Mouse (Mus musculus) liver, adult 2 months (tissue): Measurements from ENCODE around the gene Lzts2. TPM values are rescaled to one million over a fixed set of nuclear protein-coding genes. Genes with fewer than 3 reads are reported as not detected.

Experiments used
- DNase-seq: peaks from one replicate; pipeline ENCODE4 v3.0.0-alpha.2; 2011; ENCODE audit warnings: low read depth, low spot score; ENCODE audit errors: extremely low read depth
- H3K27ac ChIP-seq: fragments of 200-500 bp; replicated peaks from 2 replicates; pipeline ENCODE4 v1.5.1; 2012; ENCODE audit warnings: low read depth, mild to moderate bottlenecking, control low read depth, inconsistent platforms, low read length; ENCODE audit not compliant: insufficient read depth
- H3K27me3 ChIP-seq: fragments of 200-500 bp; 2 replicates; pipeline ENCODE4 v1.6.1; 2012; ENCODE audit warnings: mild to moderate bottlenecking, moderate library complexity, low read length, inconsistent platforms; ENCODE audit not compliant: control insufficient read depth, insufficient read depth
- H3K36me3 ChIP-seq: fragments of 200-500 bp; 2 replicates; pipeline ENCODE4 v1.6.1; 2012; ENCODE audit warnings: low read length, inconsistent platforms; ENCODE audit not compliant: control insufficient read depth, insufficient read depth
- H3K4me1 ChIP-seq: fragments of 200-500 bp; 2 replicates; pipeline ENCODE4 v1.6.1; 2011; ENCODE audit warnings: low read length; ENCODE audit not compliant: control insufficient read depth, insufficient read depth
- H3K4me3 ChIP-seq: fragments of 200-500 bp; 2 replicates; pipeline ENCODE4 v1.5.1; 2011; ENCODE audit warnings: low read depth, mild to moderate bottlenecking, control low read depth, low read length, moderate library complexity; ENCODE audit not compliant: insufficient read depth
- H3K79me2 ChIP-seq: fragments of 200-500 bp; 2 replicates; pipeline ENCODE4 v1.6.1; 2012; ENCODE audit warnings: inconsistent platforms, mild to moderate bottlenecking, low read length, moderate library complexity; ENCODE audit not compliant: control insufficient read depth, insufficient read depth
- H3K9ac ChIP-seq: fragments of 200-500 bp; 2 replicates; pipeline ENCODE4 v1.6.1; 2012; ENCODE audit warnings: low read depth, mild to moderate bottlenecking, control low read depth, inconsistent platforms, low read length
- CTCF ChIP-seq: fragments of 200-500 bp; IDR thresholded peaks from 2 replicates; pipeline ENCODE4 v1.5.1; 2011; ENCODE audit warnings: low read depth, low read length, control low read depth
- POLR2A ChIP-seq: fragments of 200-500 bp; IDR thresholded peaks from 2 replicates; pipeline ENCODE4 v1.6.1; 2011; ENCODE audit warnings: low read length, control low read depth; ENCODE audit not compliant: insufficient read depth; ENCODE audit errors: extremely low read depth
- WGBS: fragments of 180-500 bp; shearing (Covaris S2); methylation state at CpG from one replicate; pipeline ENCODE4 v1.1.7; 2018; 5-methylcytosine and 5-hydroxymethylcytosine counted together
- polyA plus RNA-seq: library from polyadenylated mRNA; depleted of rRNA; stranded (reverse); fragments of >200 nt; gene quantifications from 2 replicates; pipeline ENCODE4 v1.2.3, GENCODE M21; 2012
- total RNA-seq: library from RNA; depleted of rRNA; stranded (reverse); fragments of >200 nt; gene quantifications from 2 replicates; pipeline ENCODE4 v1.2.3, GENCODE M21; 2014

The Lzts2 gene
- total and polyA plus RNA-seq, 2 experiments, result 3.4 to 14.3 TPM

DNA sequence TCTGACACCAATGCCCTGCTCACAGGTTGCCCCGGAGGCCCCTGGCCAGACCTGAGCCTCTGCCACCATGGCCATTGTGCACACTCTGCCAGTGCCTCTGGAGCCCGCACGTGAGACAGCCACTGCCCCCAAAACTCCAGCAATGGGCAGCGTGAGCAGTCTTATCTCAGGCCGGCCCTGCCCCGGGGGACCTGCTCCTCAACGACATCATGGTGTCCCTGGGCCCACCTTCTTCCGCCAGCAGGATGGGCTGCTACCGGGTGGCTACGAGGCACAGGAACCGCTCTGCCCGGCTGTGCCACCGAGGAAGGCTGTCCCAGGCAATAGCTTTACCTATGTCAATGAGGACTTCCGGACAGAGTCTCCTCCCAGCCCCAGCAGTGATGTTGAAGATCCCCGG is 7.1 kb downstream of the Lzts2 start:
- peaks cover 7% of the 10 kb centered on the region for H3K4me1 ChIP-seq
- H3K27me3 ChIP-seq, result no peaks in the 10 kb centered on the region
- H3K79me2 ChIP-seq, result peaks cover 16% of the 10 kb centered on the region; the same call in 1 of the 2 replicates
- H3K36me3 ChIP-seq, result peaks cover 10% of the 10 kb centered on the region; the same call in 1 of the 2 replicates
- WGBS, result 88% methylated on average over 15 of the region's 15 CpGs
- H3K9ac ChIP-seq, result no peak overlapping the region
- H3K27ac ChIP-seq, result no peak overlapping the region
- DNase-seq, result no peak
- TF ChIP-seq CTCF (no peak), POLR2A (no peak)
- H3K4me3 ChIP-seq, result no peak overlapping the region

DNA sequence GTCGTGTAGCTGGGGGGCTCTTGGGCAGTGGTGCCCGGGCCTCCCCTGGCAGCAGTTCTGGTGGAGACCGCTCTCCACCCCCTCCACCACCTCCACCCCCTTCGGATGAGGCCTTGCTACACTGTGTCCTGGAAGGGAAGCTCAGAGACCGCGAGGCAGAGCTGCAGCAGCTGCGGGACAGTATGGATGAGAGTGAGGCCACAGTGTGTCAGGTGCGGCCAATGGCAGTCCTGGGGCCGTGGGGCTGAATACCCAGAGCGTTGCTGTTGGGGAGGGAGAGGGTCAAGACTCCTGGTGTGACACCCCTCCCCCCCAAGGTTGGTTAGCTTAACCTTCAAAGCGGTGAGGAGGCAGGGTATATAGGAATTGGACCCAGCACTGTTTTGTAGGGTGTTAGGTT is 9.8 kb downstream of the Lzts2 start:
- no peak for DNase-seq
- TF ChIP-seq POLR2A (no peak), CTCF (no peak)
- Histone ChIP-seq H3K4me3 (no peak overlapping the region), H3K9ac (no peak overlapping the region), H3K36me3 (peaks cover 14% of the 10 kb centered on the region; the same call in 1 of the 2 replicates), H3K27ac (no peak overlapping the region), H3K79me2 (0 out of 2 replicates have a peak, but pooled peaks cover 11% of the 10 kb centered on the region), H3K27me3 (no peaks in the 10 kb centered on the region), H3K4me1 (no peaks in the 10 kb centered on the region)
- WGBS, result 88% methylated on average over 11 of the region's 11 CpGs

DNA sequence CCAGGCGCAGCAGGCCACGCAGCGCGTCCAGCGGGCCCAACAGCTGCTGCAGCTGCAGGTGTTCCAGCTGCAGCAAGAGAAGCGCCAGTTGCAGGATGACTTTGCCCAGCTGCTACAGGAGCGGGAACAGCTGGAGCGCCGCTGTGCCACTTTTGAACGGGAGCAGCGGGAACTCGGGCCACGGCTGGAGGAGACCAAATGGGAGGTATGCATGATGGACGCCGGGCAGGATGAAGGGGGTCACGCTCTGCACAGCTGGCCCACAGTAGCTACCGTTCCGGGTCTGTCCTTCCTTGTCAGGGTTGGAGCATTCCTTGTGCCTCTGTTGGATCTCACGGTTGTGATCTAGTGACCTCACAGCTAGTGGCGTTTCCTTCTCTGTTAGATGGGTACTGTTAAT is 10.6 kb downstream of the Lzts2 start:
- WGBS, result 94% methylated on average over 20 of the region's 20 CpGs
- Histone ChIP-seq H3K36me3 (peaks cover 14% of the 10 kb centered on the region; the same call in 1 of the 2 replicates), H3K4me3 (no peak overlapping the region), H3K9ac (no peak overlapping the region), H3K27ac (no peak overlapping the region), H3K79me2 (0 out of 2 replicates have a peak, but pooled peaks cover 11% of the 10 kb centered on the region), H3K27me3 (no peaks in the 10 kb centered on the region), H3K4me1 (no peaks in the 10 kb centered on the region)
- no peak for TF ChIP-seq CTCF
- no peak for TF ChIP-seq POLR2A
- no peak for DNase-seq

- 0 out of 2 replicates have a peak, but pooled peaks cover 5% of the 10 kb centered on the region for H3K79me2 ChIP-seq
- H3K36me3 ChIP-seq, result peaks cover 14% of the 10 kb centered on the region; the same call in 1 of the 2 replicates
- H3K27me3 ChIP-seq, result no peaks in the 10 kb centered on the region
- no peak overlapping the region for H3K27ac ChIP-seq
- no peak for DNase-seq
- TF ChIP-seq CTCF, result no peak
- TF ChIP-seq POLR2A, result no peak
- no peak overlapping the region for H3K9ac ChIP-seq
- H3K4me1 ChIP-seq, result no peaks in the 10 kb centered on the region; the same call in 1 of the 2 replicates
- 97% methylated on average over 37 of the region's 37 CpGs for WGBS
- no peak overlapping the region for H3K4me3 ChIP-seq
Observed at GRCm38 (mm10) chr19:45025937-45026568, 11.8 kb downstream of the Lzts2 start.

DNA sequence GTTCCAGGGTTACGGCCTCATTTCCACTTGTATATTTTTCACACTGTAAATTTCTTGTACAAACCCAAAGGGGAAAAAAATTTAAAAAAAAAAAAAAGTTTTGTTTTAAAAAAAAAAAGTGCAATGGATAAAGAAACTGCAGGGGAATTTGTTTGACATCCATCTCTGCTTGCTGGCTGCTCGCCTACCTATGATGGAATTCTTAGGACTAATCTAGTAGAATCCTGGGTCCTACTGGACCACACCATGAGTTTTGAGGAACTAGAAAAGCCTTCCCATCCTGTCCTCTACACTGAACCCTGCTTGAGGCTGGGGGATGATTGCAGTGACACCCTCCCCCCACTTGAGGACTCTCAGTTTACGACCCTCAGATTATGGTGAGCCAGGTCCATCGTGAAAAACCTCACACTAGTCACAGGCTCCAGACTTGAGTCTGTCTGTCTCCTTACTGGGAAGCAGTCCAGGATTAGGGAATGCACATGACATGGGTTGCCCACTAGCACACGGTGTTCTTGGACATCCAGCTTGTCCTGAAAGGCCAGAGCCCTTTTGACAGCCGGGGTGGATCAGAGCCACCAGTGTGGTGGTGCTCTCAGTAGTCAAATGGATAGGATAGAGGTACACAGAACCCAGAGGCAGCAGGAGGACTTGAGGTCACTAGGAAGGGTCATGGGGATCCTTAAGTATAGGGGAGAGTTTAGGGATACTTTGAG is 12.9 kb downstream of the Lzts2 start:
- no peak overlapping the region for H3K9ac ChIP-seq
- H3K79me2 ChIP-seq, result no peaks in the 10 kb centered on the region
- WGBS, result 69% methylated on average over 6 of the region's 6 CpGs
- DNase-seq, result no peak
- TF ChIP-seq POLR2A (no peak), CTCF (no peak)
- H3K27me3 ChIP-seq, result no peaks in the 10 kb centered on the region
- H3K36me3 ChIP-seq, result peaks cover 14% of the 10 kb centered on the region; the same call in 1 of the 2 replicates
- H3K4me3 ChIP-seq, result no peak overlapping the region
- H3K4me1 ChIP-seq, result no peaks in the 10 kb centered on the region; the same call in 1 of the 2 replicates
- no peak overlapping the region for H3K27ac ChIP-seq
